Mouse (Mus musculus) MEL (cell line): ENCODE data around the gene Ch25h. TPM values are rescaled to one million over a fixed set of nuclear protein-coding genes. Genes with fewer than 3 reads are reported as not detected.

Experiments
- DNase-seq: peaks from one replicate; pipeline ENCODE4 v3.0.0; 2011; ENCODE audit warnings: low read depth, low spot score
- H3K27ac ChIP-seq: 2 replicates; pipeline ENCODE4 v1.5.1; 2012; ENCODE audit warnings: low read depth, mild to moderate bottlenecking, control low read depth, low read length, moderate library complexity; ENCODE audit not compliant: control insufficient read depth
- H3K27me3 ChIP-seq, 2 experiments: fragments of 150-350 bp in 1 of 2; sonication (generic) in 1 of 2; 2 replicates each; pipeline ENCODE4 v1.6.1; 2012; ENCODE audit warnings: low read length in 2 of 2, mild to moderate bottlenecking in 2 of 2, improper control_type of control experiment in 1 of 2, moderate library complexity in 1 of 2; ENCODE audit not compliant: insufficient read depth in 2 of 2, control insufficient read depth in 1 of 2
- H3K36me3 ChIP-seq, 2 experiments: 2 replicates each; pipeline ENCODE4 v1.6.1; 2012 to 2014; ENCODE audit warnings: low read length in 2 of 2, improper control_type of control experiment in 1 of 2, inconsistent platforms in 1 of 2, mild to moderate bottlenecking in 1 of 2; ENCODE audit not compliant: insufficient read depth in 2 of 2, control insufficient read depth in 1 of 2
- H3K4me1 ChIP-seq, 2 experiments: fragments of 150-350 bp in 1 of 2; sonication (generic) in 1 of 2; 2 replicates each; pipeline ENCODE4 v1.6.1; 2012; ENCODE audit warnings: low read length in 2 of 2, improper control_type of control experiment in 1 of 2, mild to moderate bottlenecking in 1 of 2; ENCODE audit not compliant: insufficient read depth in 2 of 2, control insufficient read depth in 1 of 2
- H3K4me3 ChIP-seq, 2 experiments: fragments of 150-350 bp in 1 of 2; sonication (generic) in 1 of 2; 2 replicates each; pipeline ENCODE4 v1.5.1; 2012; ENCODE audit warnings: low read depth in 2 of 2, low read length in 2 of 2, mild to moderate bottlenecking in 2 of 2, moderate library complexity in 2 of 2, control low read depth in 1 of 2, improper control_type of control experiment in 1 of 2; ENCODE audit not compliant: control insufficient read depth in 1 of 2, insufficient read depth in 1 of 2
- H3K79me2 ChIP-seq: 2 replicates; pipeline ENCODE4 v1.6.1; 2012; ENCODE audit warnings: mild to moderate bottlenecking, low read length, moderate library complexity; ENCODE audit not compliant: control insufficient read depth, poor library complexity, insufficient read depth
- H3K9ac ChIP-seq: 2 replicates; pipeline ENCODE4 v1.6.1; 2012; ENCODE audit warnings: low read depth, mild to moderate bottlenecking, control low read depth, low read length, moderate library complexity; ENCODE audit not compliant: control insufficient read depth, poor library complexity, severe bottlenecking
- H3K9me3 ChIP-seq: fragments of 150-350 bp; sonication (generic); replicated peaks from 2 replicates; pipeline ENCODE4 v1.6.1; 2012; ENCODE audit warnings: mild to moderate bottlenecking, low read length, improper control_type of control experiment, moderate library complexity; ENCODE audit not compliant: insufficient read depth
- BHLHE40 ChIP-seq: IDR thresholded peaks from 2 replicates; pipeline ENCODE4 v1.6.1; 2012; ENCODE audit warnings: low read depth, mild to moderate bottlenecking, inconsistent platforms, low read length, improper control_type of control experiment, borderline replicate concordance
- CHD1 ChIP-seq: IDR thresholded peaks from 2 replicates; pipeline ENCODE4 v1.6.1; 2012; ENCODE audit warnings: low read depth, mild to moderate bottlenecking, inconsistent platforms, low read length, improper control_type of control experiment
- CTCF ChIP-seq, 3 experiments: IDR thresholded peaks in 2 of 3; conservative IDR thresholded peaks in 1 of 3; 2 replicates each; pipeline ENCODE4 v1.5.1; 2011 to 2012; ENCODE audit warnings: low read length in 3 of 3, low read depth in 2 of 3, mild to moderate bottlenecking in 2 of 3, improper control_type of control experiment in 1 of 3, inconsistent platforms in 1 of 3, mixed read lengths in 1 of 3, moderate library complexity in 1 of 3; ENCODE audit not compliant: control insufficient read depth in 1 of 3, insufficient read depth in 1 of 3, poor library complexity in 1 of 3, severe bottlenecking in 1 of 3
- E2F4 ChIP-seq: IDR thresholded peaks from 2 replicates; pipeline ENCODE4 v1.6.1; 2011; ENCODE audit warnings: low read depth, low read length, improper control_type of control experiment, borderline replicate concordance
- ELF1 ChIP-seq: IDR thresholded peaks from 2 replicates; pipeline ENCODE4 v1.6.1; 2014; ENCODE audit warnings: low read depth, mild to moderate bottlenecking, inconsistent platforms, low read length, improper control_type of control experiment, moderate library complexity
- EP300 ChIP-seq, 2 experiments: IDR thresholded peaks; 2 replicates each; pipeline ENCODE4 v1.6.1; 2011; ENCODE audit warnings: improper control_type of control experiment in 2 of 2, low read length in 2 of 2, low read depth in 1 of 2, mild to moderate bottlenecking in 1 of 2
- HCFC1 ChIP-seq: IDR thresholded peaks from 2 replicates; pipeline ENCODE4 v1.6.1; 2012; ENCODE audit warnings: low read depth, mild to moderate bottlenecking, inconsistent platforms, low read length, improper control_type of control experiment, moderate library complexity
- MAX ChIP-seq: IDR thresholded peaks from 2 replicates; pipeline ENCODE4 v1.6.1; 2011; ENCODE audit warnings: low read length, improper control_type of control experiment
- MXI1 ChIP-seq: IDR thresholded peaks from 2 replicates; pipeline ENCODE4 v1.6.1; 2011; ENCODE audit warnings: mild to moderate bottlenecking, low read depth, low read length, improper control_type of control experiment
- NELFE ChIP-seq: IDR thresholded peaks from 2 replicates; pipeline ENCODE4 v1.6.1; 2011; ENCODE audit warnings: low read depth, low read length, improper control_type of control experiment
- POLR2A ChIP-seq, 2 experiments: IDR thresholded peaks; 2 replicates each; pipeline ENCODE4 v1.6.1; 2011 to 2012; ENCODE audit warnings: low read length in 2 of 2, mild to moderate bottlenecking in 2 of 2, control low read depth in 1 of 2, improper control_type of control experiment in 1 of 2, low read depth in 1 of 2, moderate library complexity in 1 of 2; ENCODE audit not compliant: control insufficient read depth in 1 of 2, insufficient read depth in 1 of 2, poor library complexity in 1 of 2
- POLR2AphosphoS2 ChIP-seq: IDR thresholded peaks from 2 replicates; pipeline ENCODE4 v1.6.1; 2011; ENCODE audit warnings: low read length, improper control_type of control experiment
- RAD21 ChIP-seq: IDR thresholded peaks from 2 replicates; pipeline ENCODE4 v1.6.1; 2011; ENCODE audit warnings: mild to moderate bottlenecking, low read depth, low read length, improper control_type of control experiment
- RCOR1 ChIP-seq: IDR thresholded peaks from 2 replicates; pipeline ENCODE4 v1.6.1; 2012; ENCODE audit warnings: low read depth, mild to moderate bottlenecking, inconsistent platforms, low read length, improper control_type of control experiment
- SMC3 ChIP-seq: IDR thresholded peaks from 2 replicates; pipeline ENCODE4 v1.6.1; 2011; ENCODE audit warnings: low read depth, low read length, improper control_type of control experiment
- USF1 ChIP-seq: IDR thresholded peaks from 2 replicates; pipeline ENCODE4 v1.6.1; 2014; ENCODE audit warnings: low read depth, mild to moderate bottlenecking, inconsistent platforms, low read length, improper control_type of control experiment, moderate library complexity
- ZC3H11A ChIP-seq: IDR thresholded peaks from 2 replicates; pipeline ENCODE4 v1.6.1; 2012; ENCODE audit warnings: low read depth, mild to moderate bottlenecking, inconsistent platforms, low read length, improper control_type of control experiment
- ZKSCAN1 ChIP-seq: IDR thresholded peaks from 2 replicates; pipeline ENCODE4 v1.6.1; 2012; ENCODE audit warnings: low read depth, mild to moderate bottlenecking, inconsistent platforms, low read length, improper control_type of control experiment, moderate library complexity
- ZNF384 ChIP-seq: IDR thresholded peaks from 2 replicates; pipeline ENCODE4 v1.6.1; 2012; ENCODE audit warnings: low read depth, mild to moderate bottlenecking, inconsistent platforms, low read length, improper control_type of control experiment
- polyA plus RNA-seq, 2 experiments: library from polyadenylated mRNA; stranded (reverse) in 1 of 2; unstranded in 1 of 2; fragments of >175 nt in 1 of 2; fragments of >200 nt in 1 of 2; gene quantifications; 2 replicates each; pipeline versions ENCODE4 v1.2.1 to v1.2.4; 2012; ENCODE audit warnings: low replicate concordance in 2 of 2, low read depth in 1 of 2; ENCODE audit not compliant: insufficient read length in 2 of 2, insufficient read depth in 1 of 2, missing spikeins in 1 of 2
- total RNA-seq: library from RNA; depleted of rRNA; stranded (reverse); fragments of 300-350 nt; gene quantifications from 2 replicates; pipeline ENCODE4 v1.2.3, GENCODE M21; 2012

The Ch25h gene
- total and polyA plus RNA-seq, 3 experiments: not detected

GRCm38 (mm10) chr19:34444785-34445184 is 30.2 kb downstream of the Ch25h start:
- Histone ChIP-seq H3K9me3 (no peaks in the 10 kb centered on the region), H3K4me3 (no peak overlapping the region), H3K4me1 (no peaks in the 10 kb centered on the region), H3K79me2 (no peaks in the 10 kb centered on the region), H3K36me3 (no peaks in the 10 kb centered on the region), H3K27me3 (peaks cover 2 to 4% of the 10 kb centered on the region in 2 experiments), H3K27ac (no peak overlapping the region), H3K9ac (no peak overlapping the region)
- DNase-seq: no peak
- TF ChIP-seq ZC3H11A (no peak), CTCF (IDR thresholded peaks at IDR 0.05 in 2 of 3, conservative IDR thresholded peaks at IDR 0.05 in 1 of 3; ENCODE audit: control insufficient read depth in 1 of 3, insufficient read depth in 1 of 3, low read depth in 2 of 3, low read length in 3 of 3, poor library complexity in 1 of 3, severe bottlenecking in 1 of 3) (no peak), HCFC1 (no peak), NELFE (no peak), CHD1 (no peak), POLR2AphosphoS2 (no peak), SMC3 (no peak), EP300 (IDR thresholded peaks at IDR 0.05; ENCODE audit: low read depth in 1 of 2, low read length in 2 of 2) (no peak), E2F4 (no peak), ZKSCAN1 (no peak), ZNF384 (no peak), MAX (no peak), ELF1 (no peak)

- Histone ChIP-seq H3K79me2 (no peaks in the 10 kb centered on the region), H3K27ac (no peak overlapping the region), H3K9me3 (no peaks in the 10 kb centered on the region), H3K4me1 (no peaks in the 10 kb centered on the region), H3K27me3 (peaks cover 0 to 3% of the 10 kb centered on the region in 2 experiments; a peak in 3 of 4 replicates), H3K36me3 (no peaks in the 10 kb centered on the region), H3K9ac (no peak overlapping the region), H3K4me3 (no peak overlapping the region)
- no peak for DNase-seq
- TF ChIP-seq RCOR1: 0 out of 2 replicates have a peak, but pooled peaks have one; percentile 26
- no peak for TF ChIP-seq RAD21
Measured at GRCm38 (mm10) chr19:34441979-34442378, 33.0 kb downstream of the Ch25h start.

- Histone ChIP-seq H3K4me1 (no peaks in the 10 kb centered on the region), H3K79me2 (no peaks in the 10 kb centered on the region), H3K27me3 (peaks cover 2 to 3% of the 10 kb centered on the region in 2 experiments; a peak in 2 of 4 replicates), H3K9me3 (no peaks in the 10 kb centered on the region), H3K9ac (no peak overlapping the region), H3K36me3 (no peaks in the 10 kb centered on the region), H3K27ac (no peak overlapping the region), H3K4me3 (no peak overlapping the region)
- TF ChIP-seq USF1 (no peak), CTCF (IDR thresholded peaks at IDR 0.05 in 2 of 3, conservative IDR thresholded peaks at IDR 0.05 in 1 of 3; ENCODE audit: control insufficient read depth in 1 of 3, insufficient read depth in 1 of 3, low read depth in 2 of 3, low read length in 3 of 3, poor library complexity in 1 of 3, severe bottlenecking in 1 of 3) (no peak), HCFC1 (no peak), POLR2A (IDR thresholded peaks at IDR 0.05; ENCODE audit: control insufficient read depth in 1 of 2, insufficient read depth in 1 of 2, low read depth in 1 of 2, low read length in 2 of 2, poor library complexity in 1 of 2) (no peak), MXI1 (no peak), EP300 (IDR thresholded peaks at IDR 0.05; ENCODE audit: low read depth in 1 of 2, low read length in 2 of 2) (no peak), BHLHE40 (no peak)
- DNase-seq: no peak
Measured at GRCm38 (mm10) chr19:34435197-34435611, 39.8 kb downstream of the Ch25h start.
